Mouse (Mus musculus) embryonic facial prominence, embryonic 10.5 days (tissue): ENCODE measurements around the gene Meis2. TPM values are rescaled to one million over a fixed set of nuclear protein-coding genes. Genes with fewer than 3 reads are reported as not detected.
A peak's percentile ranks its signal among the peaks of the same experiment; 100 is the strongest.

Experiments
- DNase-seq: peaks from one replicate; pipeline ENCODE4 v3.0.0-alpha.2; 2017; ENCODE audit warnings: low spot score
- H3K27ac ChIP-seq: fragments of 300-500 bp; sonication (generic); replicated peaks from 2 replicates; pipeline ENCODE4 v1.5.1; 2016; ENCODE audit warnings: mild to moderate bottlenecking
- H3K27me3 ChIP-seq: fragments of 300-500 bp; sonication (generic); replicated peaks from 2 replicates; pipeline ENCODE4 v1.6.1; 2016; ENCODE audit warnings: low read depth, mild to moderate bottlenecking; ENCODE audit not compliant: poor library complexity, severe bottlenecking
- H3K36me3 ChIP-seq: fragments of 300-500 bp; sonication (generic); replicated peaks from 2 replicates; pipeline ENCODE4 v1.6.1; 2016; ENCODE audit warnings: mild to moderate bottlenecking, moderate library complexity
- H3K4me1 ChIP-seq: fragments of 300-500 bp; sonication (generic); 2 replicates; pipeline ENCODE4 v1.6.1; 2016
- H3K4me3 ChIP-seq: fragments of 300-500 bp; sonication (generic); 2 replicates; pipeline ENCODE4 v1.5.1; 2016; ENCODE audit warnings: mild to moderate bottlenecking, moderate library complexity
- H3K9me3 ChIP-seq: fragments of 300-500 bp; sonication (generic); 2 replicates; pipeline ENCODE4 v1.6.1; 2016; ENCODE audit warnings: mild to moderate bottlenecking
- WGBS: fragments of 180-500 bp; shearing (Covaris S2); methylation state at CpG from one replicate; pipeline ENCODE4 v1.1.7; 2016; 5-methylcytosine and 5-hydroxymethylcytosine counted together
- polyA plus RNA-seq: library from polyadenylated mRNA; unstranded; fragments of >200 nt; fragmentation: Nextera tagmentation; extraction: Ambion mirVana; gene quantifications from 2 replicates; pipeline ENCODE4 v1.2.1, GENCODE M21; 2016

Gene Meis2
- polyA plus RNA-seq, 1 experiment from 2014 or later: 67.0 TPM

GRCm38 (mm10) chr2:115860600-115861347, 204.9 kb downstream of the Meis2 start:
- Histone ChIP-seq H3K4me1 (peaks cover 58% of the 10 kb centered on the region), H3K36me3 (peaks cover 25% of the 10 kb centered on the region), H3K27ac (peak overlapping the region; percentile 85), H3K9me3 (no peaks in the 10 kb centered on the region), H3K27me3 (peaks cover 57% of the 10 kb centered on the region), H3K4me3 (peak overlapping the region; percentile 55)
- 2% methylated on average over 25 of the region's 25 CpGs for WGBS
- peak; percentile 62 for DNase-seq

- WGBS: under 1% methylated on average over 15 of the region's 15 CpGs
- Histone ChIP-seq H3K4me1 (peaks cover 64% of the 10 kb centered on the region), H3K4me3 (peak overlapping the region; percentile 55), H3K27me3 (peaks cover 64% of the 10 kb centered on the region), H3K36me3 (peaks cover 19% of the 10 kb centered on the region), H3K9me3 (no peaks in the 10 kb centered on the region), H3K27ac (peak overlapping the region; percentile 85)
- DNase-seq: peak; percentile 63
Measured at GRCm38 (mm10) chr2:115860141-115860480, 205.5 kb downstream of the Meis2 start.

GRCm38 (mm10) chr2:115859371-115860140, 206.1 kb downstream of the Meis2 start:
- peak overlapping the region; percentile 55 for H3K4me3 ChIP-seq
- under 1% methylated on average over 27 of the region's 27 CpGs for WGBS
- DNase-seq: peak; percentile 88
- peaks cover 69% of the 10 kb centered on the region for H3K27me3 ChIP-seq
- peak overlapping the region; percentile 85 for H3K27ac ChIP-seq
- peaks cover 70% of the 10 kb centered on the region for H3K4me1 ChIP-seq
- H3K36me3 ChIP-seq: peaks cover 16% of the 10 kb centered on the region
- H3K9me3 ChIP-seq: no peaks in the 10 kb centered on the region

GRCm38 (mm10) chr2:115858927-115859326, 206.7 kb downstream of the Meis2 start:
- peaks cover 75% of the 10 kb centered on the region for H3K27me3 ChIP-seq
- under 1% methylated on average over 10 of the region's 10 CpGs for WGBS
- H3K27ac ChIP-seq: peak overlapping the region; percentile 85

GRCm38 (mm10) chr2:115858246-115858645, 207.4 kb downstream of the Meis2 start:
- peak; percentile 37 for DNase-seq
- H3K4me1 ChIP-seq: peaks cover 79% of the 10 kb centered on the region
- peak overlapping the region; percentile 55 for H3K4me3 ChIP-seq
- H3K27ac ChIP-seq: peak overlapping the region; percentile 82
- H3K36me3 ChIP-seq: peaks cover 5% of the 10 kb centered on the region
- 1% methylated on average over 8 of the region's 8 CpGs for WGBS
- peaks cover 78% of the 10 kb centered on the region for H3K27me3 ChIP-seq
- no peaks in the 10 kb centered on the region for H3K9me3 ChIP-seq

More at GRCm38 (mm10) chr2:115858927-115859326, 206.7 kb downstream of the Meis2 start:
- H3K4me1 ChIP-seq: peaks cover 76% of the 10 kb centered on the region
- H3K9me3 ChIP-seq: no peaks in the 10 kb centered on the region
- DNase-seq: no peak
- H3K4me3 ChIP-seq: peak overlapping the region; percentile 55
- peaks cover 12% of the 10 kb centered on the region for H3K36me3 ChIP-seq

GRCm38 (mm10) chr2:115857123-115858080, 208.2 kb downstream of the Meis2 start:
- Histone ChIP-seq H3K36me3 (no peaks in the 10 kb centered on the region), H3K4me3 (peak overlapping the region; percentile 55), H3K9me3 (no peaks in the 10 kb centered on the region), H3K4me1 (peaks cover 86% of the 10 kb centered on the region), H3K27ac (peak overlapping the region; percentile 82), H3K27me3 (peaks cover 81% of the 10 kb centered on the region)
- DNase-seq: no peak
- 3% methylated on average over 11 of the region's 11 CpGs for WGBS

GRCm38 (mm10) chr2:115856401-115857073, 209.1 kb downstream of the Meis2 start:
- H3K27ac ChIP-seq: peak overlapping the region; percentile 82
- 2% methylated on average over 13 of the region's 13 CpGs for WGBS
- H3K4me3 ChIP-seq: peak overlapping the region; percentile 55
- peaks cover 81% of the 10 kb centered on the region for H3K27me3 ChIP-seq
- DNase-seq: peak; percentile 34
- peaks cover 87% of the 10 kb centered on the region for H3K4me1 ChIP-seq
- H3K36me3 ChIP-seq: no peaks in the 10 kb centered on the region
- no peaks in the 10 kb centered on the region for H3K9me3 ChIP-seq

- H3K4me1 ChIP-seq: peaks cover 83% of the 10 kb centered on the region
- peak overlapping the region; percentile 82 for H3K27ac ChIP-seq
- under 1% methylated on average over 33 of the region's 33 CpGs for WGBS
Measured at GRCm38 (mm10) chr2:115855511-115856400, 209.9 kb downstream of the Meis2 start.

GRCm38 (mm10) chr2:115854828-115855311, 210.8 kb downstream of the Meis2 start:
- DNase-seq: peak; percentile 44
- Histone ChIP-seq H3K9me3 (no peaks in the 10 kb centered on the region), H3K27ac (peak overlapping the region; percentile 67), H3K4me3 (peak overlapping the region; percentile 55), H3K27me3 (peaks cover 84% of the 10 kb centered on the region), H3K36me3 (no peaks in the 10 kb centered on the region), H3K4me1 (peaks cover 83% of the 10 kb centered on the region)
- 1% methylated on average over 25 of the region's 25 CpGs for WGBS

More at GRCm38 (mm10) chr2:115855511-115856400, 209.9 kb downstream of the Meis2 start:
- H3K27me3 ChIP-seq: peaks cover 83% of the 10 kb centered on the region
- H3K36me3 ChIP-seq: no peaks in the 10 kb centered on the region
- no peaks in the 10 kb centered on the region for H3K9me3 ChIP-seq
- peak; percentile 91 for DNase-seq
- H3K4me3 ChIP-seq: peak overlapping the region; percentile 55

- no peaks in the 10 kb centered on the region for H3K9me3 ChIP-seq
- no peak for DNase-seq
- peaks cover 83% of the 10 kb centered on the region for H3K4me1 ChIP-seq
- H3K36me3 ChIP-seq: no peaks in the 10 kb centered on the region
- H3K27ac ChIP-seq: peak overlapping the region; percentile 67
- H3K27me3 ChIP-seq: peaks cover 82% of the 10 kb centered on the region
- WGBS: 2% methylated on average over 14 of the region's 14 CpGs
- peak overlapping the region; percentile 55 for H3K4me3 ChIP-seq
Measured at GRCm38 (mm10) chr2:115854007-115854827, 211.4 kb downstream of the Meis2 start.
